Mouse (Mus musculus) adrenal gland, postnatal 10 days (tissue): ENCODE results near the gene Gm35315. TPM values are rescaled to one million over a fixed set of nuclear protein-coding genes. Genes with fewer than 3 reads are reported as not detected.
"Not testable (repeated sequence)": the region's sequence is repeated elsewhere in the genome, so short reads cannot be mapped to it uniquely, and the experiment has no call there.

Source experiments
- DNase-seq: peaks from one replicate; pipeline ENCODE4 v3.0.0; 2021; ENCODE audit warnings: mixed read lengths
- long read RNA-seq, 2 experiments: library from polyadenylated mRNA; stranded (forward); transcript quantifications; one replicate each; pipeline ENCODE4 v2.0.0; 2021
- total RNA-seq, 2 experiments: library from RNA; stranded (reverse); gene quantifications; 2 replicates each; pipeline ENCODE4 v1.2.3; 2021

The Gm35315 gene
- under 1 TPM; 0.33 to 0.58 TPM for total RNA-seq
- long read RNA-seq, experiment 1, partial matches to known transcripts = 1 of 1 reads
- long read RNA-seq, experiment 1, other reads (novel, unspliced or antisense) = 0 of 1 reads
- long read RNA-seq, experiment 2, partial matches to known transcripts = 1 of 2 reads
- long read RNA-seq, experiment 2, other reads (novel, unspliced or antisense) = 0 of 2 reads

DNA sequence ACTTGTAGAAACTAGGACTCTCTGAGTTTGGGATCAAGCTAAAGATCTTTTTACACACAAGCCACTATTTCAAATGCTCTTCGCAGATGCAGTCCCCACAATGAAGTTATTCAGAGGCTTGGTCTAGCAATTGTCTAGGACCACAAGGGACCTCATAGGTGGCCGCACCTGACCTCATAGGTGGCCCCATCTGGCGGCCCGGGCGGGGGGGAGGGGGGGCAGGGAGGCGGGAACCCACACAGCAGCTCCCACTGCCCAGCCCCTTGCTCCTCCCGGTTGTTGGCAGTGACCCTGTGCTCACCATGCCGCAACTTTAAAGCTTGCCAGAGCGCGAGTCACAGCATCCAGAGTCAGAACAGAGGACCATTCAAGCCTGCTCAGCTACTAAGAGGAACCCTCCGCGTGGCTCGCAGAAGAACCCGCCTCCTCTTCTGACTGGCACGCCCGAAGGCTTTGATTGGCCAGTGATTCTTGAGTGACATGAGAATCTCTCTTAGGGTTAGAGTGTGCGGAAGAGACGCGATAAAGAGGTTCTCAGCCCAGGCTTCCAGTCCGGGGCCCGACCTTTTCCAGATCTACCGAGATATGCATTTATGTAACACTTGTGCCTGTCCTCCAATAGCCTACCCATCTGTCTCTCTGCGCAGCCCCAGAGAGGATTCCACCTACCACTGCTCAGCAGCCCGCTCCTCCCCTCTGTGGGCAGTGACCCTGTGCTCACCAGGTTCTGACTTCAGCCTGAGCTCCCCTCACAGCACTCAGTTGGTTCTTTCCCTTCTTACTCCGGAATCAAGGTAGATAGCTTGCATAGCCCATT lies at the start of gene Gm35315:
Gene Gm35315 (minus strand): TSS at position 391 of the 817 bp plus-strand sequence.
- DNase-seq = peak; percentile 87

DNA sequence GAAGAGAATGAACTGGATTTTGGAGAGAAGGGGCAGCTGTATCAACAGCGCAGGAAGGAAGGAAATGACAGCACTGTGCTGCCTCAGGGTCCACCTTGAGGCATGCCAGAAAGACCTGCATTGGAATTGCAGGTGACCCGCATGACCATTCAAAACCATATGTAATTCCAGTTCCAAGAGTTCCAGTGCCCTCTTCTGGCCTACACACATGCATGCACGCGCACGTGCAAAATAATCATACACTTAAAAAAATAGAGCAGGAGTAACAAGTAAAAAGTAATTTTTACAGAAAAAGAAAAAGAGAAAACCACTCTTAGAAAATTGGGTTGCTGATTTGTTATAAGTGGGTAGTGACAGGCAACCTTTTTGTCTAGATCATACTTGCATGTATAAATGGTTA lies 48.8 kb upstream of the Gm35315 start:
- no peak for DNase-seq

DNA sequence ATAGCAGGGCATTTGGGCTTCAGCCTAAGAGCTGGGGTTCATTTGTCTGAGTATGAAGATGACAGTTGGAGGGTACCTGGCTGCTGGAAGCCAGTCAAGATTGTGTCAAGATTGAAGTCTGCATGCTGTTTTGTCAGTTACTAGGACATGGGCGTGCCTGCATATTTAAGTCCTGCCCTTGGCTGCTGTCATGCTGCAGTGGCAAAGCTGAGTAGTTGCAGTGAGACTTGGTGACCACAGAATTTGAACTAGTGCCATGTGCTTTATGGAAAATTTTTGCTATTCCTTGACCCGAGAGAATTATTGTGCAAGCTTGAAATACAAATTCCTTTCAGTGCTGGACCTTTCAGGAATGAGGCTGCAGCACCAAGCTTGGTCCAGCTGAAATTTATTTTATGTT lies 48.1 kb upstream of the Gm35315 start:
- DNase-seq = peak; percentile 55

DNA sequence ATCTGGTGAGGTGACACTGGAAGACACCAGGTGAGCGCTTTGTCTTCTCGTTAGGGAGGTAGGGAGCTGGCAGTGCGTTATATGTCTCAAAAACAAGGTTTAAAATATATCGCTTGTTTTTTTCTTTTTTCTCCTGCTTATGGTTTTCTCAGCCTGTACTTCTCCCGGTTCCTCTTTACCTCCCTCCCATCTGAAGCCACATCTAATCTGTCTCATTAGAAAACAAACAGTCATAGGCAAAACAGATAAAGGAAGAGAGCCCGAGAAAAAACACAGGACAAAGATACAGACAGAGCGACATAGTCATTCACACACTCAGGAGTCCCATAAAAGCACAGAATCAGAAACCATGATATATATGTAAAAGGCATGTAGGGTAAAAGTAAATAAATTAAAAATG lies 46.2 kb upstream of the Gm35315 start:
- no peak for DNase-seq

DNA sequence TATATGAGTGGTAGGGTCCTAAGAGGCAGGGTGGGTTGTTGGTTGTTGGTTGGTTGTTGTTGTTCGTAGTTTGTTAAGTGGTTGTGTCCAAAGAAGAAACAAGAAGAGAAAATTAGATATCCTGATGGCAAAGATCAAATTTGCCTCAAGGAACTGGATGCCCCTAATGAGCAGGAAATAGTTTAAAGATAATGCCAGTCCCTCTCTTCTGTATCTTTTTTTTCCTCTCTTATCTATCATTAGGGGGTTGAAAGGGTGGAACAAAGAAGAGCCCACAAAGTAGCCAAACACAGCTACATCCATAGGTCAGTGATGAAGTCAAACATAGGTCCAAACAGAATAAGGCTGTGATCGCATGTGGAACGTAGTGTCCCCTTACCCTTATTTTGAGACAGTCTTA lies 45.1 kb upstream of the Gm35315 start:
- no peak for DNase-seq

DNA sequence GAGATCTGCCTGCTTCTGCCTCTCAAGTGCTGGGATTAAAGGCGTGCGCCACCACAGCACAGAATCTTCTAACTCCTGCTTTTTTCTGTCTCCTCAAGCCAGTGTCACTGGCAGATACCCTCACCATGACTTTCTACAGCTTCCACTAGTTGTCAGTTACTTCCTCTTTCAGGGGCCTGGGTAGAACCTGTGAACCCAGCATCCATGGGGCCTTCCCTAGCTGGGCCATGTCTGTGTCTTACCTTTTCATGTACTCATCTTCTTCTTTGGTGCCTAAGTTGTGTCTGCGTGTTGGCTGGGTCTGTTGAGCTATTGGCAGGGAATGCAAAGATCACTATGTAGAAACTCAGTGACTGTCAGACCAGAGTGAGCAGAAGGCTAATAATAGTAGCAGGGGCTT lies 43.6 kb upstream of the Gm35315 start:
- no peak for DNase-seq

- DNase-seq = no peak
Observed at GRCm38 (mm10) chr5:110136087-110136464, 41.9 kb upstream of the Gm35315 start.

- DNase-seq = peak; percentile 100
Observed at GRCm38 (mm10) chr5:110135293-110136086, 41.3 kb upstream of the Gm35315 start, which contains the start of gene Chfr. TSS of gene Chfr (plus strand) at chr5:110135842.

GRCm38 (mm10) chr5:110122380-110122779 lies 28.2 kb upstream of the Gm35315 start:
- DNase-seq = not testable (repeated sequence)

DNA sequence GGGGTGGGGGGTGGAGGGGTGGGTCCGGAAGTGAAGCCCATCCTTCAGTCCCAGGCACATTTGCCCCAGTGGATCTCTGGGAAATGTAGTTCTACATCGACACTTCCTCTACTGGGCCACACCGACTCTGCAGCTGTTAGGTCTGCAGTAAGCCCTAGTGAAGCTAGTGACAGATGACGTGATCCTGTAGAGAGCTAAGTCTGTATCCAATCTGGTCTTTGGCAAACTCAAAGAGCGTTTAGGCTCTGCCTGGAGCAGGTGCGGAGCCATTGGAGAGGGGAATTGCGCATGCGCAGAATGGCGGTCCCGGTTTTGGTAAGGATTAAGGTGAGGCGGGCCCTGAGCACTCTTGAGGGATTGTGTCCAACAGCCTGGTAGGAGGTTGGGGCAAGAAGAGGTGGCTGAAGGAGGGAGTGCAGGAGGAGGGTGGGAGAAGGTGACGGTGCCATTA lies 15.8 kb upstream of the Gm35315 start, which contains the start of gene Zfp605:
Gene Zfp605 (plus strand): TSS at position 102 of the 451 bp plus-strand sequence.
- DNase-seq = peak; percentile 92

GRCm38 (mm10) chr5:110108305-110108628 lies 14.0 kb upstream of the Gm35315 start:
- no peak for DNase-seq

DNA sequence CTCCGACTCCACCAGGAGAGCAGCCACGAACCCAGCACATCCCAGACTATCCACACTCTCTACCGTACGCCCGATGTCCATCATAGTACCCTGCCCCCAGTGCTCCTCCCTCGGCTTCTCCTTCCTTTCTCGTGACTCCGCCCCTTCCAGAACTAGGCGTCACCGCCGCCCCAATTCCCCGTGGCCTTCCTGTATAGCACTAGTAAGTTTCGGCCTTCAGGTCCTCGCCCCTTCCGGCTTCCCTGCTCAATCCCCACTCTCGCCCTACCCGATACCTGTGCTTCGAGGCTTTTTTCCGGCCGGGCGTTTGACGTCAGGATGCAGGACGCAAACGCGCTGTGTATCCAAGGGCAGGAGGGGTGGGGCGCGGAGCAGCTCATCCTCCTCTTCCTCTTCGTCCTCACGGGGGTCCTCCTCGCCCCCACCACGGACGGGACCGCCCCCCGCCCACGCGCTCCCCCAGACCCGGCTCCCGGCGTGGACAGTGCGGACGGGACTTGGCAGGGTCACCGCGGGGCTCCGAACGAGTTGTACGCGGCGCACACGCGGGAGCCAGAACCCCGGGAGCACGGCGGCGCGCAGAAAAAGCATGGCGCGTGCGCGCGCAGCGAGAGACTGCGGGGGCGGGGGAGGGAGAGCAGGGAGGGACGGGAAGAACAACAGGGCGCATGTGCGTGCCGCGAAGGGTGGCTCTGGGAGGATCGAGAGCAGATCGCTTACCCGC lies 13.5 kb upstream of the Gm35315 start, which contains the start of gene Gtpbp6:
Gene Gtpbp6 (minus strand): TSS at position 617 of the 724 bp plus-strand sequence.
- DNase-seq = peak; percentile 97

GRCm38 (mm10) chr5:110106901-110107564 lies 12.8 kb upstream of the Gm35315 start:
- DNase-seq = no peak

GRCm38 (mm10) chr5:110106140-110106871 lies 12.1 kb upstream of the Gm35315 start:
- peak; percentile 6 for DNase-seq

DNA sequence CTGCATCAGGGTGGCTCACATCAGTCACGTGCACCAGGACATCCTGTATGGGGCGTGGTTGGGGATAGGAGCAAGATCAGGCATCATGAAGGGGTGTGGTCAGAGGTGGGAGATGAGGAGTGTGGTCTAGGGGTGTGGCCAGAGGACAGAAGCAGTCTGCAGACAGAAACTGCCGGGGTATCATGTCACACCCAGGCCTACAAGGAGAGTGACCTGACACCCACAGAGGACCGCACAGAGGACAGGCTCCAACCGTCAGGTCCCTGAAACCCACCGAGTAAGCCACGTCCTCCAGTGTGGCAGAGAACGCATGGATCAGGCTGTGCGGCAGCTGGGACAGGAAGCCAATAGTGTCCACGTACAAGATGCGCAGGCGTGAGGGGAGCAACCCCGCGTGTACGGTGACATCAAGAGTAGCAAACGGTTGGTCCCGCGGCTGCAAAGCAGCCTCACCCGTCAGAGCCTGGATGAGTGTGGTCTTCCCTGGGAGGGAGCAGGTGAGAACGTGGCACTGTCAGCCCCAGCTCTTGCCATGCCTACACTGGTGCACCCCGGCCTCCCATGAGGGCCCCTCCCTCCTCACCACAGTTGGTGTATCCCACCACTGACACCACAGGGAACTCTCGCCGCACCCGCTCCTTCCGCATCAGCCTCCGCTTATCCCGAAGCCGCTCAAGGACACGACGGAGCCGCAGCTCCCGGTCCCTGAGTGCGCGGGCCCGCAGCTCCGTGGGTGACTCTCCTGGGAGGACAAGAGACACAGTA lies 10.6 kb upstream of the Gm35315 start:
- peak; percentile 7 for DNase-seq

- no peak for DNase-seq
Observed at GRCm38 (mm10) chr5:110103901-110104615, 9.8 kb upstream of the Gm35315 start.

GRCm38 (mm10) chr5:110102853-110103625 lies 8.8 kb upstream of the Gm35315 start:
- no peak for DNase-seq

- no peak for DNase-seq
Observed at GRCm38 (mm10) chr5:110102429-110102828, 8.2 kb upstream of the Gm35315 start.
